Comparison of ENCODE assay signal across 9 mouse cellular contexts in genomic region chr4:136104590-136105337, GRCm38 (mm10). TPM values are rescaled to one million over a fixed set of nuclear protein-coding genes. Genes with fewer than 3 reads are reported as not detected.
A peak's percentile ranks its signal among the peaks of the same experiment; 100 is the strongest.
DNase-seq lines count a peak whose midpoint lies in the region; ATAC-seq lines count a peak whose summit lies in the region.
"Had no signal": no experiment of that assay in that cellular context is flagged by ENCODE, and none has a peak within 500 bp of the region (broad histone marks: within the 10 kb centered on the region; RNA-seq: fewer than 3 reads in every experiment).

No protein-coding gene starts in this region.

- ATAC-seq in heart, embryonic 11.5 days (replicated peaks; ENCODE audit: insufficient number of reproducible peaks, low FRiP score, low TSS enrichment) = no peak

- 10% methylated on average over 18 of the region's 18 CpGs for WGBS in heart, embryonic 11.5 days (ENCODE audit: insufficient replicate concordance)

- no peaks in the 10 kb centered on the region for H3K36me3 ChIP-seq in heart, embryonic 11.5 days (ENCODE audit: control insufficient read depth, insufficient read depth, low read length)

- H3K27ac ChIP-seq in heart, embryonic 11.5 days (ENCODE audit: low read depth, low read length) = no peak overlapping the region

- peak overlapping the region; percentile 38; the same call in 1 of the 2 replicates for H3K4me2 ChIP-seq in heart, embryonic 11.5 days

- DNase-seq in layer of hippocampus, postnatal 10 days (ENCODE audit: low spot score in 2 of 2) = peak; percentile 31 to 54
- DNase-seq in layer of hippocampus, adult 9-10 months (ENCODE audit: low spot score) = no peak
- peak; percentile 20 for DNase-seq in cerebellum, adult 9-10 months
- peak; percentile 43 to 55 for DNase-seq in kidney, adult 8-10 months
- DNase-seq in lung, postnatal 25 days (ENCODE audit: low spot score) = peak; percentile 45
- DNase-seq in spleen, postnatal 4 days (ENCODE audit: low spot score in 2 of 2) = no peak
- no peak for DNase-seq in urinary bladder, postnatal 14 days (ENCODE audit: low spot score)

- 0 out of 2 replicates have a peak overlapping the region, but pooled peaks have one; percentile 39 for H3K9ac ChIP-seq in heart, embryonic 11.5 days (ENCODE audit: low read depth, low read length)

- no peak overlapping the region for H3K4me3 ChIP-seq in heart, embryonic 11.5 days (ENCODE audit: low read depth, low read length)
- H3K4me3 ChIP-seq: megakaryocyte, embryonic 14.5 days had no signal

- H3K9me3 ChIP-seq in heart, embryonic 11.5 days (replicated peaks; ENCODE audit: control insufficient read depth, low read length) = no peaks in the 10 kb centered on the region
- H3K9me3 ChIP-seq: megakaryocyte, embryonic 14.5 days had no signal

- no peaks in the 10 kb centered on the region for H3K27me3 ChIP-seq in heart, embryonic 11.5 days (ENCODE audit: control insufficient read depth, insufficient read depth, low read length)

- H3K4me1 ChIP-seq in heart, embryonic 11.5 days (ENCODE audit: control insufficient read depth, insufficient read depth, low read length) = peaks cover 20% of the 10 kb centered on the region
- H3K4me1 ChIP-seq: megakaryocyte, embryonic 14.5 days had no signal

RNA-seq across cellular contexts. Expression of gene Id3, which starts 38.5 kb away (rescaled TPM):
- total RNA-seq in layer of hippocampus, postnatal 10 days (2021) = 100 to 1,000 TPM in 1 of 2 experiments, 10 to 100 TPM in 1; 80.3 to 101 TPM
- polyA plus RNA-seq in heart, embryonic 11.5 days (2014; fragmentation: Nextera tagmentation; extraction: Ambion mirVana) = 411 and 415 TPM in 2 replicates

RNA-seq across cellular contexts. Expression of gene Rpl11, which starts 51.5 kb away (rescaled TPM):
- total RNA-seq in layer of hippocampus, postnatal 10 days (2021) = 100 to 1,000 TPM; 322 to 405 TPM
- 287 and 345 TPM in 2 replicates for polyA plus RNA-seq in heart, embryonic 11.5 days (2014; fragmentation: Nextera tagmentation; extraction: Ambion mirVana)

Comparison
In these comparisons a context has a peak if more than half of its experiments do, and no peak if none do; other contexts are left out.
1. DNase-seq: peak in layer of hippocampus, postnatal 10 days (2 of 2), cerebellum, adult 9-10 months (single experiment), kidney, adult 8-10 months (2 of 2) and lung, postnatal 25 days (single experiment); none in layer of hippocampus, adult 9-10 months (single experiment), spleen, postnatal 4 days (0 of 2) and urinary bladder, postnatal 14 days (single experiment).